Mouse (Mus musculus) layer of hippocampus, adult 9-11 months (tissue): ENCODE measurements at regions not wholly inside any gene's neighbourhood (a gene's known extent, or its start where the extent isn't known, plus 50 kb on each side); places are given as distances from the start of the nearest gene placed in this dataset.
A peak's percentile ranks its signal among the peaks of the same experiment; 100 is the strongest.

Experiments used
- DNase-seq: peaks from one replicate; pipeline ENCODE4 v3.0.0; 2022

GRCm38 (mm10) chr6:117574146-117574545 is 266.8 kb upstream of the Zfp637 start:
- no peak for DNase-seq

- DNase-seq, result no peak
These were observed 265.9 kb upstream of the Zfp637 start for GRCm38 (mm10) chr6:117575057-117575456.

- no peak for DNase-seq
These were observed 265.0 kb upstream of the Zfp637 start for GRCm38 (mm10) chr6:117576021-117576420.

- peak; percentile 21 for DNase-seq
These were observed 263.1 kb upstream of the Zfp637 start for GRCm38 (mm10) chr6:117577539-117578521.

- DNase-seq, result no peak
These were observed 260.0 kb upstream of the Zfp637 start for GRCm38 (mm10) chr6:117580951-117581350.

GRCm38 (mm10) chr6:117583121-117583520 is 257.9 kb upstream of the Zfp637 start:
- DNase-seq, result no peak

- DNase-seq, result no peak
These were observed 256.4 kb upstream of the Zfp637 start for GRCm38 (mm10) chr6:117584563-117584962.

GRCm38 (mm10) chr6:117596166-117596840 is 244.7 kb upstream of the Zfp637 start:
- no peak for DNase-seq

- DNase-seq, result no peak
These were observed 236.1 kb upstream of the Zfp637 start for GRCm38 (mm10) chr6:117604834-117605233.

- no peak for DNase-seq
These were observed 235.3 kb upstream of the Zfp637 start for GRCm38 (mm10) chr6:117605685-117606084.

- DNase-seq, result no peak
These were observed 234.8 kb upstream of the Zfp637 start for GRCm38 (mm10) chr6:117606211-117606610.

- DNase-seq, result no peak
These were observed 234.0 kb upstream of the Zfp637 start for GRCm38 (mm10) chr6:117607023-117607422.

GRCm38 (mm10) chr6:117609476-117610404 is 231.2 kb upstream of the Zfp637 start:
- no peak for DNase-seq

GRCm38 (mm10) chr6:117611281-117611680 is 229.7 kb upstream of the Zfp637 start:
- DNase-seq, result no peak

- no peak for DNase-seq
These were observed 229.0 kb upstream of the Zfp637 start for GRCm38 (mm10) chr6:117611965-117612364.

GRCm38 (mm10) chr6:117612421-117612820 is 228.6 kb upstream of the Zfp637 start:
- DNase-seq, result no peak

- DNase-seq, result peak; percentile 26
These were observed 227.2 kb upstream of the Zfp637 start for GRCm38 (mm10) chr6:117613656-117614350.

- DNase-seq, result no peak
These were observed 226.6 kb upstream of the Zfp637 start for GRCm38 (mm10) chr6:117614386-117614785.

GRCm38 (mm10) chr6:117617168-117617567 is 223.8 kb upstream of the Zfp637 start:
- no peak for DNase-seq

- DNase-seq, result no peak
These were observed 223.0 kb upstream of the Zfp637 start for GRCm38 (mm10) chr6:117617951-117618350.

GRCm38 (mm10) chr6:117619606-117620005 is 221.4 kb upstream of the Zfp637 start:
- no peak for DNase-seq

GRCm38 (mm10) chr6:117622446-117622845 is 218.5 kb upstream of the Zfp637 start:
- no peak for DNase-seq
